Mouse (Mus musculus) E14TG2a.4 (cell line): ENCODE measurements around the gene Taf3.

ENCODE experiments used
- CTCF ChIP-seq: conservative IDR thresholded peaks from 2 replicates; pipeline ENCODE4 v1.5.1; 2014; ENCODE audit warnings: low read length
- POU5F1 ChIP-seq: IDR thresholded peaks from 2 replicates; pipeline ENCODE4 v1.6.1; 2014; ENCODE audit warnings: low read length, borderline replicate concordance

- TF ChIP-seq CTCF (no peak), POU5F1 (no peak)
These were observed 76.5 kb downstream of the Taf3 start for GRCm38 (mm10) chr2:9971927-9972326.
